Mouse (Mus musculus) megakaryocyte progenitor cell, adult 5-6 weeks (primary cell): Measurements from ENCODE around the gene Edem2. TPM values are rescaled to one million over a fixed set of nuclear protein-coding genes. Genes with fewer than 3 reads are reported as not detected.

Source experiments
- ATAC-seq: replicated peaks from 2 replicates; pipeline ENCODE4 v1.8.0; 2016; ENCODE audit warnings: mild to moderate bottlenecking, moderate TSS enrichment, inconsistent platforms; ENCODE audit not compliant: poor library complexity
- total RNA-seq, 2 experiments: library from RNA; stranded (forward) in 1 of 2; stranded (reverse) in 1 of 2; fragments of 157-497, 149-512 nt in 1 of 2; fragments of 200-1000 nt in 1 of 2; gene quantifications; 2 replicates each; pipeline versions ENCODE4 v1.2.3 to v1.2.4; 2015 to 2017

The Edem2 gene
- 47.1 and 55.0 TPM in 2 replicates for total RNA-seq (2015)
- 58.2 and 70.9 TPM in 2 replicates for total RNA-seq (2017)

DNA sequence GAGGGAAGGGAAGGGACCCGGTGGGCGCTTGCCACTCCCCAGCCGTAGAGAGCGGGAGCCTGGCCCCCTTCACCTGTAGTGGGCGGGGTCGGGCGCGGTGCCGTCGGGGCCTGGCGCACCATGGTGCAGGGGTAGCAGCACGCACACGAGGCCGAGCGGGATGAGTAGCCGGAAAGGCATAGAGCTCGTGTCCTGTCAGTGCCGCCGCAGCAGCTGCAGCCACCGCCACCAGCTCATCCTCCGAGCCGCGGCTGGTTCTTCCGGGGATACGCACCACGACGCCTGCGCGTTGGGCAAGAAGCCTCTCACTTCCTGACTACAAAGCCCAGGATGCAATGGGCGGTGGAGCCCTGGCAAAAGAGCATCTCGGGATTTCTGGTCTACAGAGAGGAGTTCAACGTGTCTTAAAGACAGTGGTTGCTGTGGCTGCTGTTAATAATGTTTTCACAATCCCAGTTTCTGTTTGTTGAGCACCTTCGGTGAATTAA, at the start of gene Edem2:
Gene Edem2 (minus strand): TSS at position 318 of the 488 bp plus-strand sequence.
- peak; percentile 97 for ATAC-seq

DNA sequence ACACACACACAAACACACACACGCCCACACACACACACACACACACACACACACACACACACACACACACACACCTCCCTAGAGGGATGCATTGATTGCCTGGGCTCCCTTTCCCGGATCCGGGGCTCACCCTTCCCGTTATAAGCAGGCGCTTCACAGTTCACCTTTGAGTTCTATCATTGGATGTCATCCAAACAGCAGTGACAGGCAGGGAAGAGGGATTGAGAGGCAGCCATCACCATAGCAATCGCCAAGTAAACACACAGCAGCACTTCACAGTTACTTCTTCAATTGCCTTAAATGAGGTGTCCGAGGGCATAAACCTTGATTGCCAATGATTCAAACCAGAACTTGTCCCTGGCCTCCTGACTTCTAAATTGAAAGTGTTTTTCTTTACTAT, 49.8 kb upstream of the Edem2 start:
- ATAC-seq: no peak

DNA sequence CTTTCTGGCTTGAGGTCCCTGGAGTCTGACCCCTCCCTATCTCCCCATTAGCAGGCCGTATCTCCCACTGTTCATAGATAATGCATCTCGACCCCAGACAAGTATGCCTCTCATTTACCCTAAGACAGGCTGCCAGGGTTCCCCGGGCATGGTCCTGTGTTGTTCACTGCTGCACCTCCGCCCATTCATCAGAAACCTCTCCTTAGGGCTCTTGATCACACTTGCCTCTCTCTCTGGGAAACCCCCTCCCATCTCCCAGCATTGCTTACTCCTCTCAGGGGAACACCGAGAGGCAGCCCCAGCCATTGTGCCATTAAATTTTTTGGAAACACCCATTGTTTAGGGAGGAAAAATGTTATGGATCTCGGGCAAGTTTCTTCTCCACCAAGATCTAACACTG, 48.7 kb upstream of the Edem2 start:
- no peak for ATAC-seq

DNA sequence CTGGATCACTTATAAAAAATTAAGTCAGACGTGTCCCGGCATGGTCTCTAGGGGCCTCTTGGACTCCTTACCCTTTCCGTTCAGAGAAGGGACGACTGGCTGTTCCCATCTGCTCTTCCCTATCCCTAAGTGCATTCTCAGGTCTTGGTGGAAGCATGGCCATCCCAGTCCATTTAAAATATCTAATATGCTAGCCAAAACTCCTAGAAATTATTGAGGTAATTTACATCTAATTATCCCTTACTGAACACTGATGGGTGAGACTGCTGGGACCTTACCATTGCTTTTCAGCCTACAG, 48.4 kb upstream of the Edem2 start:
- ATAC-seq: no peak

DNA sequence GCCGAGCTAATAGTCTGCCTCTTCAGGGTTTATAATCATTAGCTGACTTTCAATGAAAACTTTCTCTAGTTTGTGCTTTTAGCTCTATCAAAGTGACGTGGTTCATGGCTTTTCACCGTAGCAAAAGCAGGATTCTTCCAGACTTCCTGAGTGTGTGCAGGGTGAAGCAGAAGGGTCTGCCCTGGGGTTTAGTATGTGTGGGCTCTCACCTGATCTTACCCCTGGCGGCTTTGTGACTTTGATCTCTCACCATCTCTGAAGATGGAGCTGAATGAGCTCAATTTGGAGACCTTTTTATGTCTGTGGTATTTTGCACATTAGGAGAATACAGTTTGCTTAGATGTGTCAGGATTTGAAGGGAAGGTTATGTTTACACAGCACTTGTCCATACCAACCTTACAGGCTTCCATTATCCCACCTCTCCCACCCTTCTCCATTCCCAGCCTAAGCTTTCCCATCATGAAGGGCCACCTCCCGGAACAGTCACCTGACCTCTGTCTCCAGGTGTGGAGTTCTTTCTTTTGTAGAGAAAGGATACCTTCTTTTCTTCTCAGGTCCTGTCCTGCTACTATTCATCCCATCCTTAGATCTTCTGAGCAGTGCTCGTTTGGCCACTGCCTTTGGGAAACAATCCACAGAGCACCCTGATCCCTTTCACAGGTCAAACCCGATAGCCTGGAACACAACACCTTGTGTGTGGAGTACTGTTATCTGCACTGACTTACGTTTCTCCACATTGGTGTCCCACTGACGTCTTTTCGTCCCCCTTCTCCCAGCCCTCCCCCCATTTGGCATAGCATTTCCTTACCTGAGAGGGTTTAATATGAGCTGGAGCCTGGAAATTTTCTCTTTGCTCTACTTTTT, 47.8 kb upstream of the Edem2 start:
- ATAC-seq: no peak

DNA sequence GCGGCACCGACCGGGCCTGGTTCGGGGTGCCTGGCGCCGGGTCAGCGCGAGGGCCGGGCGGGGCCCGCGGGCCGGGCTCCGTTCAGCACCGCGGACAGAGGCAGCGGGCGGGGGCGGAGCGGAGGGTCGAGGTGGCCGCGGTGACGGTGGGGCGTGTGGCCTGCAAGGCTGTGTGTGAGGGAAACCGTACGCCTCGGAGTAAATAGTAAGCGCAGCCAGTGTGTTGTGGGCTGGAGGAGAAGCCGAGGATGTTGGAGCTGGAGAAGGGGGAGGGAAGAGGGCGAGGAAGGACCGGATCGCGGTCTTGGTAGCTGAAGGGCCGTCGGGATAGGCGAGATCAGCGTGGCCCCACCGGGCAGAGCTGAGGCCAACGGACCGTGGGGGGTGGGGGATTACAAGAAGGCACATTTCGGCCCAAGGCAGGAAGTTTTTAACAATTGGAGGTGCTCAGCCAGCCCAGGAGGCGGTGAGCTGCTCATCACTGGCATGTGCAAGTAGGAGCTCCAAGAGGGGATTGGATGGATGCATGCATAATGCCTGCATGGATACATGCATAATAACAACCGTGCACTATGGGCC, 46.5 kb upstream of the Edem2 start:
- peak; percentile 93 for ATAC-seq

DNA sequence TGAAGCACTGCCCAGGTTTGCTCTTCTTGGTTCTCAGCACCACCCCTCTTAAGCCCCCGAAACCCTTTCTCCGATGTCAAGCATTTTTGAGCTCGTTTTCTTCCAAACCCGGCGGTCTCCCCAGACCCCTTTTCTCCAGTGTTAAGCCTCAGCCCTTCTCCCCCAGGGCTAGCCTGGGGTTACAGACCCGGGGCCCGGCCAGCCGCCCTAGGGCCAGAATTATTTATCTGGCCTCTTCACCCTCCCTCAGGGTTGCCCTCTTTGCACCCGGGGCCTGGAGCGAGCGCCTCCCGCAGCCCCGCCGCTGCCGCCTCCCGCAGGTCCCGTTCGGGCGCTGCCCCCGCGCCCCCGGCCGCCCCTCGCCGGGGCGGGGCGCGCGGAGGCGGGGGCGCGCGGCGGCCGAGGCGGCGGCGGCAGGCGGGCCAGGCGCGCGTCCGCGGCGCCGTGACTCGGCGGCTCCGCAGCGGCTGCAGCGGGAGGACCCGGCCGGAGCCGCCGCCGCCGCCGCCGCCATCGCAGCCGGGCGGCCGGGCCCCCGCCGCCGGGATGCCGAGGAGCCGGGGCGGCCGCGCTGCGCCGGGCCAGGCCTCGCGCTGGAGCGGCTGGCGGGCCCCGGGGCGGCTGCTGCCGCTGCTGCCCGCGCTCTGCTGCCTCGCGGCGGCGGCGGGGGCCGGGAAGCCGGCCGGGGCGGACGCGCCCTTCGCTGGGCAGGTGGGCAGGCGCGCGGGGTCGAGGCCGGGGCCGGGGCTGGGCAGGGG, 45.8 kb upstream of the Edem2 start, which contains the start of gene Mmp24:
Gene Mmp24 (plus strand): TSS at position 416 of the 758 bp plus-strand sequence.
- no peak for ATAC-seq

DNA sequence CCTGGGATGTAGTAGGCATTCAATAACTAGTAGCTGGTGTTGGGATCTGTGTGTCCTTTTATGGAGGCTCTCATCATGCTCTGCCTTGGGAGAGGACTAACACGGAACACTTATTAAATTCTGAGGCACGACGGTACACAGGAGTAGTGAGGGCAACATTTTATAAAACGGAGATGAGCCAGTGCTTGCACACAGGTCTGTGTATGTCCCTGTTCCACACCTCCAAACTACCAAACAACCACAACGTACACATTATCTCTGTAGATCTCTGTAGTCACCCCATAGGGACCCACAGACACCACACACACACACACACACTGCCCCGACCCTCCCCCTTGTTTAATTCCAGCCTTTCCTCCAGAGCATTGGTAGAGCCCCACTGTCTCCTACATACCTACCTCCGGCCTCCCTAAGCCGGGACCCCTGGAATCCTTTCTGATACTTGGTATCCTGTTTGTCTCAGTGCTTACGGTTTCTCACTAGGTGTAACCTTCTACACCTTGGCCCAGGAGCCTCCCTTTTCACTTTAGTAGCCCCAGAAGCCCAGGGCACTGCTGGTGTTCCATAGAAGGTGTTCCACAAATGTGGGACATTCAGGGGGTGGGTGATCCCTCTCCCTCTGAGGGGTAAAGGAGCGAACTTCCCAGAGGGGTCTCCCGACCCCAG, 45.1 kb upstream of the Edem2 start:
- no peak for ATAC-seq

DNA sequence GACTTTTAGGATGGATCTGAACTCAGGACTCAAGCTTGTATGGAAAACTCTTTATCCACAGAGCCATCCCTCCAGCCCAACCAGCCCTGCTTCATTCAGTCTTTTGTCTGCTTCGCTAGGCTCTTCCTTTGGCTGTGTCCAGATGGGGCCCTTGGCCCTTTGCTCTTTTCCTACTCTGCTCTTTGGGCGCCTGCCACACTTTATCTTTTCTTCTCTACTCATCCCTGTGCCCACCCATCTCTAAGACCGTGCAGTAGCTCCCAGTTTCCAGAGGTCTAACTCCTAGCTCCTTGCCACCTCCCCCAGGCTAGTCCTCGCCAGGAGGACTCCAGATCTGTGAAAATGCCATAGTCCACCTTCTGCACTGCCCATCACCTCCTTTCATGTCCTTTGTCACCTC, 44.4 kb upstream of the Edem2 start:
- no peak for ATAC-seq

DNA sequence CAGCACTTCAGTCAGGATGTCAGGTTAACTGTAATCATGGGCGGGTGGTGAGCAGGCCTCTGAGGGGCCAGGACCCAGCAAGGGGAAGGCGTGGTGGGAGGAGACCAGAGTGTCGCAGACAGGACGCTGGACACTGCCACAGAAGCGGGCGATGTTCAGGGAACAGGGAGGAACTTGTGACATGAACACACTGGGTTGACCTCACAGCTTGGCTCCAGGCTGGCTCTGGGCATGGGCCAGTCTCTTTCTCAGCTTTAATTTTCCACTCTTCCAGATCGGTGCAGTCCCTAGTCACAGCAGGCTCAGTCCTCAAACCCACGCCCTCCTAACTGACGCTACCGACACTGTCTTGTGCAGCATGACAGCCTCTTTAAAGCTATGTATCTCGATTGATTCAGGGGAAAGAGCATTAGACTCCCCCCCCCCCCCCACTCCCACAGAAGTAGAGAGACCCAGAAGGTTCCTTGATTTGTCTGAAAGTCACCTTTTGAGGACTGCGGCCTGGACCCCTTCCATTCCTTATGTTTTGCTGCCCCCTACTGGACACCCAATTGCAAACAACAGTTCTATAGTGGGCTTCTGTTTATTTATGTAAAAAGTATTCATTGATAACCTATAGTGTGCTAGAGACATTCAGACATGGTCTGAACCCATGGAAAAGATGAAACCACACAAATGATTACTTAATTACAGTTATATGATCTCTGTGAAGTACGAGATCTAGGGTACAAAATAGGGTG, 35.6 kb upstream of the Edem2 start:
- ATAC-seq: peak; percentile 88

DNA sequence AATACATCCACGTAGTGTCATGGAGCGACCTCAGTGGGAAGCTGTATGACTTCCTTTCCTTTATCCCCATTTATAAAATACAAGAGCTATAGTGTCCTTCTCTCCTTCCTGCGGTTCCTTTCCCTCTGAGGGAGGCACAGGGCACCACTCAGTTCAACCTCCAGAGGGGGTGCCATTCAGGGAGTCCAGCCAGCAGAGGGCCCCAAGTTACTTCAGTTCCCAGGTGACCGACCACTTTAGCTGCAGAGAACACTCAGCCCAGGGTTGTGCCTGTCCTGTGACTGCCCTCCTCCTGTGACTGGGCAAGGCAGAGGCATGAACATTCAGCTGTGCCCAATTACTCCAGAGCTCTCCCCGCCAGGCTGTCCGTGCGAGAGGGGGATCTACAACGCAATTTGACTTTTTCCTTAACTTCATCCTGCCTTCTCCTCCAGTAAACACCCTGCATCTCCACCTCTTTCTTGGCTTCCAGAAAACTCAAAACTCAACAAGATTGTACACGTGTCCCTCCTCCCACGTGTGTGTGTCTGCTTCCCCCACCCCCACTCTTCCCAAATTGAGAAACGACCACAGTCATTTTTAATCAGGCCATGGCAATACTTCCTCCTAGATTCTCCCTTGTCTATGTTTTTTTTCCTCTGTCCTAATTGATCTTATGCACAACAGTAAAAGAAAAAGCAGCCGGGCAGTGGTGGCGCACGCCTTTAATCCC, 27.7 kb upstream of the Edem2 start:
- ATAC-seq: peak; percentile 86

DNA sequence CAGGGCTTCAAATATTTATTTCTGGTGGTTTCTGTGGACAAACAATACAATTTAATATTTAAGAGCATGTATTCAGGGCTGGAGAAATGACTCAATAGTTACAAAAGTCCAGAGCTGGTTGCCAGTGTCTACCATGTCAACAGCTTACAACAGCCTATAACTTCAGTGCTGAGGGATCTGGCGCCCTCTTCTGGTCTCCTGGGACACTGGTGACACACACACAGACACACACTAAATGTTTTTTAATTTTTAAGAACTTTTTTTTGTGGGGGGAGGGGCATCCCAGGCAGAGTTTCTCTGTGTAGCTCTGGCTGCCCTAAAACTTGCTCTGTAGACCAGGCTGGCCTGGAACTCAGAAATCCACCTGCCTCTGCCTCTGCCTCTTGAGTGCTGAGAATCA, 26.5 kb upstream of the Edem2 start:
- ATAC-seq: peak; percentile 84

DNA sequence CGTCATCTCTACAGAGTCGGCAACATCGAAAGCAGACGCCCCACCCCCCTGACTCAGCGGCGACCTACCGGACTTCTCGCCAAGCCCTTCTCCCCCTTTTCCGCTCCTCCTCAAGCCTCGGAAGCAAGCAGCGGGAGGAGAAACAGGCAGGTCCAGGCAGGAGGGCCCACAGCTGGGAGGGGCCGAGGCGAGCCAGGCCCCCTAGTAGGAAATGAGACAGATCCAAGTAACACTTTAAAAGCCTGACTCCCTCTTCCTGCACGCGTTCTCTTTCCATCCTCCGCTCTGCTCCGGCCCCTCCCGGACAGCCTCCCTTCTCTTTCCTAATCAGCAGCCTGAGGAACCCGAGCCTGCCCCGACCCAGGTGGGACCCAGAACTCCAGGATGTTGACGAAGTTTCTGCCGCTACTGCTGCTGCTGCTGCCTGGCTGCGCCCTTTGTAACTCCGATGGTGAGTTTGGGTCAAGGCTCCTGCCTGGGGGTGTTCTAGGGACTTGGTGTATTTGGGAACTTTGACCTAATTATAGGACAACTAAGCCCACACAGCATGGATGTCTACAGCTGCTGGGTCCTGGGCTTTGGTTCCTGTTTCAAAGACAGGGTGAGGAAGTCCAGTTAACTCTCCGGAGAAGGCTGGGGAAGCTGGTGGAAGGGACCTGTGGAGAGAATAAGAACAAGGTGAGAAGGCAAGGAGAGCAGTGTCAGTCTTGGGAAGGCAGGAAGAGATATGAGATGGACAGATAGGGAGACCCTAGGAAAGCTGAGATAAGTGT, 21.9 kb upstream of the Edem2 start, which contains the start of gene Procr:
Gene Procr (plus strand): TSS at position 104 of the 773 bp plus-strand sequence.
- peak; percentile 47 for ATAC-seq

DNA sequence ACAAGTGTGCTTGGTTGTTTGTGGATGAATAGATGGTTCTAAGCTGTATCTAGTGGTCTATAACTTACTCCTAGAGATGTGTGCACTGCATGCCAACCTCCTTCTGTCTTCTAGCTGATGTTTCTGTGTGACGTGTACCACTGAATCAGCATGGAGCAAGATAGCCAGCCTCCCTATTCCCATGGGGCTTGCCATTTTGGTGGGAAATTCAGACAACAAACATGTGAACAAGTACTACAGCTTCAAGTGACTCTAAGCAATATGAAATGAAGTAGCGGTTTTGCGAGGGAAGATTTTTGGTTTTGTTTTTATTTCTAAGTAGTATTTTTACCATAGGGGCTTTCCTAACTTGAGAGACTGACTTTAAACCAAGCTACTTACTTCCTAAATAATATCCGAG, 20.1 kb upstream of the Edem2 start:
- ATAC-seq: no peak

DNA sequence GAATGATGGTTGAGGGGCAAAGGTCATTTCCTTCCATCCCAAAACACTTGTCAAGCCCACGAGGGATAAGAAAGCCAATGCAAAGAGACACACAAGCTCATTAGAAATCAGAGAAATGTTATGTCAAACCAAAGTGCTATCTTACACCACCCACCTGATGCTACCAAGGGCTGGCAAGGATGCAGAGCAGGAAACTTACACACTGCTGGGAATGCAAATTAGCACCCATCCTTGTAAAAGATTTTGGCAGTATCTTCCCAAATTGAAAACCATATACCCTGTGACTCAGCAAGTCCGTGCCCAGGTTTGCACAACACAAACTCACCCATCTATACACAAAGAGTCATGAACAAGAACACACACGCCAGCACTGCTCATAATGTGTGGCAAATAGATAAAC, 16.2 kb upstream of the Edem2 start:
- no peak for ATAC-seq

DNA sequence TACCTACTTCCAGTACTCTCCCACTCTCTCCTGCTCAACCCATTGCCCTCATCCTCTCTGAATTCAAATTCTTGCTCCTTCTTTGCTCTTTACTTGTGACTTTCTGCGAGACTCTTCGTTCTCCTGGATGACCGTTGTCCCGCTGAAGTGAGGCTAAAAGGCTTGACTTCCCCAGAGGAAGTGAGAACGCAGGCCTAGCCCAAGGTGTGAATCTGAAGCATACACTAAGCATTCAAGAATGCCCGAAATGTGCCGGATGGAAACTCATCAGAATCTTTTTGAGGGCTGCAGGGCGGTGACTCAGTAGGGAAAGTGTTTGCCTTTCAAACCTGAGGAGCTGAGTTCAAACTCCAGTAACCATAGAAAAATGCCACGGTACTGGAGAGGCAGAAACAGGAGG, 14.1 kb upstream of the Edem2 start:
- peak; percentile 19; the same call in 1 of the 2 replicates for ATAC-seq

DNA sequence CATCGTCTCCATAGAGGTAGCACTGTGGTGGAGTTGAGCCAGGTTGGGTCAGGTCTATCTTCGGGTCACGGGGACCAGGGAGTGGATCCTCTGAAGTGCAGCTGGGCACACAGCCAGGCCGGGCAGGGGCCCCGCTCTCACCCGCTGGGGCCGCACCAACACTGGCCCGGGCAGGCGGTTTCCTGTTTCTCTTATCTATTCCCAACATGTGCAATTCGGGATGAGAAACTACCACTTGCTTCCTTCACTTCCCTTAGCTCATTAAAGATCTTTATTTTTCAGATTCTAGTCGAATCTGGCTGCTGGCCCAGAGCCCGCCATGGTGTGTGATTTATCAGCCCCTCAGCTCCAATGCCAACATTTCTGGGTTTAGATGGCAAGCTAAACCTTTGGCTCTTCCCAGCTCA, 13.7 kb upstream of the Edem2 start:
- peak; percentile 76 for ATAC-seq

DNA sequence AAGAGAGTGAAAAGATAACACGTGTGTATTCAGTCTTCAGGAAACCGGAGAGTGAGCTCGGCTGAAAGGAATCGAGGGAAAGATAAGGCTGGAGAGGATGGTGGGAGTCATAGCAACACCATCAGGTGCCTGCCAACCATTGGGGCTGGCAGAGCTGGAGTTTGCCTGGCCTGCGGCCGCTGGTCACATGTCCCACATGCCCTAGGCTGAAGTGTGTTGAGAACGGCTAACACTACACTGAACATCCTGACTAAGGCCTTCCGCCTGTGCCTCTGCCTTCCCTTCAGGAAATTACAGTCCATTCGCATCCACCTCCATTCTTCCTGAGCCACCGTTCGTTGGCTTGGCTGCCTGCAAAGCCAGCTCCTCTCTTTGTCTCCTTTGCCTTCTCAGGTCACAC, 12.9 kb upstream of the Edem2 start:
- ATAC-seq: peak; percentile 20

DNA sequence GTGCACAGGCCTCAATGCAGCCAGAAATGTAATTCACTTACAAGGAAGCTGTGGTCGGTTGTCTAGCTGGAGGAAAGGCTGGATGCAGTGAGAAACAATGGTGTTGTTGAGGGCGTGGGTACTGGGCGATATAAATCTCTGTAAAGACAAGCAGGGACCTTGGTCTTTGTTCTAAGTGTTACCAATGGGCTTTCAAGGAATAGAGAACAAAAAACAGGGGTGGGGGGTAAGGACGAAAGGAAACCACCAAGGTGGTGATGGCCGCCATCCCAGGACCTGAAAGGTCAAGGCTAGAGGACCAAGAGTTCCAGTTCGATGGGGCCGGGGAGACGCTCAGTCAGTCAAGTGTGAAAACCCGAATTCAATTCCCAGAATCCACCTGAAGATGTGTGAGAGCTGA, 8.5 kb upstream of the Edem2 start:
- no peak for ATAC-seq
